Mouse (Mus musculus): ENCODE results near the gene Celf2.

DNA sequence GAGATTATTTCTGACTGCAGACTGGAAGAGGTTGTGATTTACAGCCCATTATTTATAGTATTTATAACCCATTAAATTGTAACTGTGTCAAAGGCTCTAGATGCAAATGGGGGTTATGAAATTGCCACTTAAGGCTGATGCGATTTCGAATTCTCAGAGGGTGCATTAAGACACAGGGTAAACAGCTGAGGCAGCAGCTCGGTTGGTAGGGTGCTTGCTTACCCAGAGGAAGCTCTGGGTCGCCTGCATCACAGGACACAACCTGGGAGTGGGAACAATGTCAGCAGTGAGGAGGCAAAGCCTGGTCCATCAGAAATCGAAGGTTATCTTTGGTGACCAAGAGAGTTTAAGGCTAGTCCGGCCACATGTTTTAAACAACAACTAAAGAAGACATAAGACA lies 286.5 kb downstream of the Celf2 start:
- no peak for TF ChIP-seq POLR2A (IDR thresholded peaks at IDR 0.05; ENCODE audit: borderline replicate concordance, insufficient read depth, low read length)
- TF ChIP-seq CTCF (IDR thresholded peaks at IDR 0.05; ENCODE audit: borderline replicate concordance, insufficient read depth, low read depth, low read length): no peak

Measured in cerebellum, adult 2 months (tissue).